Comparison of ENCODE assay signal across 8 mouse cellular contexts in the genomic region with DNA sequence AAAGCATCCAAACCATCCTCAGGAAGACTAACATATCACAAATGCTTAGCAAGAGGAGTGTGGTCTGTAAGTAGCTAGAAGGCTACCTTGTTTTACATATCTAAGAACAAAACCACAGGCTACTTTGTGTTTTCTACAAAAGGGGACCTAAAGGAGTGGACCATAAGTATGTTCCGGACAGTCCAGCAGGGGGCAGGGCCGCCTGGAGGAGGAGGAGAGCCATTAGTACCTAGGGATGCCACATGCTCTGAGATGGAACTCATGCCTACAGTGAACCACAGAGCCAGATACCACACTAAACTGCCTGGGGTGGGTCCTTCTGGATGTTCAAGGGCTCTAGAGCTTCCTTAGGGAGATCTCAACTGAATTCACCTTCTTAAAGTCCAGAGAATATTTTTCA. TPM values are rescaled to one million over a fixed set of nuclear protein-coding genes. Genes with fewer than 3 reads are reported as not detected.
DNase-seq lines count a peak whose midpoint lies in the region; ATAC-seq and TF ChIP-seq lines count a peak whose summit lies in the region.

No protein-coding gene starts in this region.

- H3K4me3 ChIP-seq in heart, adult 2 months: no peak overlapping the region

- peak; percentile 68 for TF ChIP-seq CTCF in heart, adult 2 months (IDR thresholded peaks at IDR 0.05)

- WGBS in heart, adult 2 months: 34% methylated on average over 2 of the region's 2 CpGs

- no peak for TF ChIP-seq POLR2A in heart, adult 2 months (IDR thresholded peaks at IDR 0.05; ENCODE audit: insufficient read depth, low read depth, low read length)

- H3K9ac ChIP-seq in heart, adult 2 months (ENCODE audit: low read depth, low read length): no peak overlapping the region

- DNase-seq in heart, adult 2 months: peak in 1 of 2 experiments; percentile 33
- DNase-seq in heart, adult 8-10 months (ENCODE audit: low spot score): no peak
- DNase-seq in 416B (ENCODE audit: low read depth): peak; percentile 74
- peak; percentile 53 for DNase-seq in adrenal gland, postnatal 25 days
- DNase-seq in kidney, adult 8-10 months: peak; percentile 30 to 49
- DNase-seq in gastrocnemius, postnatal 14 days: no peak
- no peak for DNase-seq in layer of hippocampus, adult 8-10 months (ENCODE audit: low spot score in 2 of 2)

- no peak overlapping the region for H3K27ac ChIP-seq in heart, adult 2 months

- peak; percentile 88 for ATAC-seq in megakaryocyte progenitor cell, adult 5-6 weeks (replicated peaks; ENCODE audit: poor library complexity)

- TF ChIP-seq EP300 in heart, adult 2 months (IDR thresholded peaks at IDR 0.05; ENCODE audit: insufficient read depth, low read depth, low read length): no peak

- peaks cover 3% of the 10 kb centered on the region; the same call in 1 of the 2 replicates for H3K36me3 ChIP-seq in heart, adult 2 months (ENCODE audit: control insufficient read depth, insufficient read depth, low read length)

- intact Hi-C loops in heart, adult 2 months (cut with DNase I): loop anchor here (5.0 kb wide), 1 partner anchor 85 kb away; no protein-coding TSS in a partner anchor
- intact Hi-C loops in gastrocnemius, postnatal 14 days (cut with DNase I; ENCODE audit: low total_unique reads): no loop called here

- no peaks in the 10 kb centered on the region for H3K79me2 ChIP-seq in heart, adult 2 months (replicated peaks; ENCODE audit: control insufficient read depth, insufficient read depth, low read length)

- no peaks in the 10 kb centered on the region for H3K27me3 ChIP-seq in heart, adult 2 months (ENCODE audit: control insufficient read depth, insufficient read depth, low read length)

- no peaks in the 10 kb centered on the region for H3K4me1 ChIP-seq in heart, adult 2 months (ENCODE audit: control insufficient read depth, insufficient read depth, low read length)

RNA-seq across cellular contexts. Expression of a gene that starts 14.3 kb away (rescaled TPM):
- 100 to 1,000 TPM in 1 of 2 experiments, 10 to 100 TPM in 1; 91.8 to 102 TPM for total RNA-seq in heart, adult 2 months (2021)
- polyA plus RNA-seq in heart, adult 2 months (2012; rRNA removed): 104 and 119 TPM in 2 replicates
- 100 to 1,000 TPM in 2 of 4 experiments, 10 to 100 TPM in 2; 99.6 to 103 (median 101) TPM for total RNA-seq in heart, adult 8-10 months (2022)
- 53.9 and 67.3 TPM in 2 replicates for total RNA-seq in adrenal gland, postnatal 25 days (2021)
- 16.7 and 20.9 TPM in 2 replicates for total RNA-seq in megakaryocyte progenitor cell, adult 5-6 weeks (2015)
- 10.3 and 18.9 TPM in 2 replicates for total RNA-seq in megakaryocyte progenitor cell, adult 5-6 weeks (2017)
- total RNA-seq in gastrocnemius, postnatal 14 days (2021): 10 to 100 TPM; 31.5 to 37.0 TPM
- total RNA-seq in layer of hippocampus, adult 8-10 months (2022): 10 to 100 TPM; 25.9 to 30.3 (median 28.5) TPM

RNA-seq across cellular contexts. Expression of a gene that starts 14.4 kb away (rescaled TPM):
- total RNA-seq in heart, adult 2 months (2021): 10 to 100 TPM in 1 of 2 experiments, 1 to 10 TPM in 1; 9.8 to 13.2 TPM
- 4.1 and 6.8 TPM in 2 replicates for polyA plus RNA-seq in heart, adult 2 months (2012; rRNA removed)
- total RNA-seq in heart, adult 8-10 months (2022): 10 to 100 TPM in 3 of 4 experiments, 1 to 10 TPM in 1; 9.8 to 13.2 (median 11.0) TPM
- total RNA-seq in adrenal gland, postnatal 25 days (2021): 2.9 and 3.0 TPM in 2 replicates
- total RNA-seq in megakaryocyte progenitor cell, adult 5-6 weeks (2015): 0.42 and 0.54 TPM in 2 replicates
- total RNA-seq in megakaryocyte progenitor cell, adult 5-6 weeks (2017): 0.57 and 1.0 TPM in 2 replicates
- total RNA-seq in gastrocnemius, postnatal 14 days (2021): under 1 TPM; 0.47 to 0.49 TPM
- 10 to 100 TPM; 11.0 to 16.5 (median 13.0) TPM for total RNA-seq in layer of hippocampus, adult 8-10 months (2022)

RNA-seq across cellular contexts. Expression of a gene that starts 30.5 kb away (rescaled TPM):
- total RNA-seq in heart, adult 2 months (2021): 10 to 100 TPM; 18.8 to 20.9 TPM
- 18.4 and 30.3 TPM in 2 replicates for polyA plus RNA-seq in heart, adult 2 months (2012; rRNA removed)
- 10 to 100 TPM; 18.9 to 20.2 (median 19.5) TPM for total RNA-seq in heart, adult 8-10 months (2022)
- 41.4 and 42.0 TPM in 2 replicates for total RNA-seq in adrenal gland, postnatal 25 days (2021)
- 34.5 and 53.4 TPM in 2 replicates for total RNA-seq in megakaryocyte progenitor cell, adult 5-6 weeks (2015)
- 33.8 and 43.4 TPM in 2 replicates for total RNA-seq in megakaryocyte progenitor cell, adult 5-6 weeks (2017)
- 10 to 100 TPM; 15.3 to 17.4 TPM for total RNA-seq in gastrocnemius, postnatal 14 days (2021)
- total RNA-seq in layer of hippocampus, adult 8-10 months (2022): 10 to 100 TPM; 34.6 to 44.5 (median 37.9) TPM

Comparison
In these comparisons a context has a peak if more than half of its experiments do, and no peak if none do; other contexts are left out.
1. DNase-seq: peak in 416B (single experiment), adrenal gland, postnatal 25 days (single experiment) and kidney, adult 8-10 months (2 of 2); none in heart, adult 8-10 months (single experiment), gastrocnemius, postnatal 14 days (single experiment) and layer of hippocampus, adult 8-10 months (0 of 2).